Mouse (Mus musculus) layer of hippocampus, adult 9-10 months (tissue): ENCODE data around the gene Pold4.

Experiments
- DNase-seq: peaks from one replicate; pipeline ENCODE4 v3.0.0; 2022; ENCODE audit warnings: low spot score

Gene Pold4

DNA sequence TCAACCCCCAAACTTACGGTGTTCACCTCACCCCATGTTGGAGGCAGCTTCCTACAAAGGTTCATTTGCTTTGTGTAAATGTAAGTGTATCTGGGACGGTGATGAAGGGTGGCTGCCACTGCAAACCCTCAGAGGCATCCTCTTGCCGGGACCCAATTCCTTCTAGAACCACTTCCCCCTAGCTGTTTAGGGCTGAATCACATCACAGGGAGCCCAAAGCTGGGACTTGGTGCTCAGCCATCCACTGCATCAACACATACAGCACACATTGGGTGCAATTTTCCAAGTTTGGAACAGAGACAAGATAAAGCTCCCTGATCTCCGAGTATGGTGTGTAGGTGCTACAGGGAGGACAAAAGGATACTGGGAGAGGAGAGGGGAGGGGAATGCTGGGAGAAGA is 26.8 kb upstream of the Pold4 start:
- DNase-seq: no peak

DNA sequence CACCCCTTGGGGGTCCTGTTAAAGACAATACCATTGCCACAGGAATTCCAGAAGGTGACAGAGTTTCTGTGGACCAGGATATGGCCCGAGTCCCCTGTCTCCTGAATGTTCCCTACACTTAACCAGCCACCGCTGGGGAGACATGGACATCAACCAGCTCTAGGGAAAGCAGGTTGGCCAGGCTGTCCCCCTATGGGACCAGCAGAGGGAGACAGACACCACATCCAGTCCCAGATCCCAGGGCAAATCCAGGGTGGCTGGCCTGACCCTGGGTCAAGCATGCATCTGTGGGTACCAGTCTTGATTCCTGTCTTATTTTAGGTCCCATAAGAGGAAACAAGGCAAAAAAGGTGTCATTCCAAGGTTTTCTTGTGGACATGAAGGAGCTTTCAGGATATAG is 24.7 kb upstream of the Pold4 start:
- DNase-seq: no peak

- DNase-seq: no peak
These were observed 23.1 kb upstream of the Pold4 start for GRCm38 (mm10) chr19:4208563-4208962.

DNA sequence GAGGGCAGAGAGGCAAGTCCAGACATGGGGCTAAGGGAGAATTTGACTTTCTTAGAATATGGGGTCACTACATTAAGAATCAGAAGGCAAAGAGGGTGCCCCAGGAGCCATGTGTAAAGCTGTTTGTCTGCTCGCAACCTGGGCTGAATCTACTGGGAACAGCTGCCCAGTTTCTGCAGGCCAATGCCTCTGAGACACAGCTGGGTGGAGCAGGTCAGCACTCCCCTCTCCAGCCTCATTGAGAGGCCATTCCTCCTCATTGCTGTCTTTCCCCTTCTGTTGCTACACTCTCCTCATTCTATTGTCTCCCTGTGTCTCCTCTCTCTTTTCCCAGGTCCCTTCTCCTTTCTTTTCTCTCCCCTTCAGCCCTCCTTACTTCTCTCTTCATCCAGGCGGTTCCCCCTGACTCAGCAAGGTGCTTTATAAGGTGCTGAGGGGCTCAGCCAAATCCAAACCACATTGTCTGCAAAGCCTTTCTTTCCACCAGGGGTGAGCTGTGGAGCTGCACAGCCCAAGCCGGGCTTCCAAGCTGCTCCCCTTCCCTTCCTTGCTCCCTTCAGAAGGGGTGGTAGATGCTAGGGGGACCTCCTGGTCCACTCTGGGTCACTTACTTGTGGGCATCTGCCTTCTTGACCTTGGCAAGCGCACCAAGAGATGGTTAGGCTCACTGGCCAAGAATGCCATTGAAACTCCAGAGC is 19.7 kb upstream of the Pold4 start:
- DNase-seq: no peak

GRCm38 (mm10) chr19:4213524-4213974 is 18.1 kb upstream of the Pold4 start:
- DNase-seq: no peak

- DNase-seq: no peak
These were observed 17.5 kb upstream of the Pold4 start, which contains the start of the genes Clcf1 and AC109138.7 for GRCm38 (mm10) chr19:4214071-4214770. Clcf1 (plus strand) TSS chr19:4214238. AC109138.7 (plus strand) TSS chr19:4214357.

DNA sequence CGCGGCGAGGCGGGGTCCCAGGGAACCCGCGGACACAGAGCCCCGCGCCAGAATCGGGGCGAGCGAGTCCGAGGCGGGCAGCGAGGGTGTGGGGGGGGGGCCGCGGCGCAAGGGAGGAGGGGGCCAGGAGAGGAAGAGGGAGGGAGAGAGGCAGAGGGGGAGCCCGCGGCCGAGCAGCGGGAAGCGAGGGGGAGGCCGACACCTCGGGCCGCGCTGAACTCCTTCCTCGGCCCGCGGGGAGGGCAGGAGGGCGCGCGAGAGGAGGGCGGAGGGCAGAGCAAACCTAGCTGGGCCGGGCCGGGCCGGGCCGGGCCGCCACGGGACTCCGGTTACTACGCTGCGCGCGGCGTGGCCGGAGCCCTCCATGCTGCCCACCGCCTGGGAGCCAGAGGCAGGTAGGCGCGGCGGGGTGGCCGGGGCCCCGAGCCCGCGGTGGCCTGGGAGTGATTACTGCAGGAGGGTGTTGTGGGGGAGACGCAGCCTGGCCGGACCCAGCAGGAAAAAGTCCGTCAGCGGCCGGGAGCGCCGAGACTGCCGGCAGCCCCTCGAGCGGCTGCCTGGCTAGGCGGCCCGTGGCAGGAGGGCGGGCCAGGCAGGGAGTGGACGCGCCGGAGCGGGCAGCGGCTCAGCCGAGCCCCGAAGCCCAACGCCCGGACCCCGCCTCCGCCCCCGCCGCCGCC is 16.8 kb upstream of the Pold4 start:
- DNase-seq: no peak

DNA sequence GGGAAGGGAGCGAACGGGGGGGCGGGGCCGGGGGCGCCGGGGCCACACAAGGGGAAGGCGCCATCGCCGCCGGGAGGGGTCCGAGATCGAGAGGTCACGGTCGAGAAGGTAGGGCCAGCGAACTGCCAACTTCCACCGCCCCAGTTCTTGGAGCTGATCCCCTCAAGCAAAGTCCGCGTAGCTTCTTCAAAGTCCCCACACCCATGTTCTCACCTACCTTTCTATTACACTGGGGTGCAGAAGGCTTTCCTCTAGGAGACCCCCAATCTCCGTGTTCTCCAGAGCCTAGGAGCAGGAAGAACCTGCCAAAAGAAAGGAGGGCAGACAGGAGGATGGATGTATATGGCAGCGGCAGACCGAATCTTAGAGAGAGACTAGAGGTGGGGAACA is 16.3 kb upstream of the Pold4 start:
- DNase-seq: no peak

GRCm38 (mm10) chr19:4216041-4216685 is 15.5 kb upstream of the Pold4 start:
- no peak for DNase-seq

DNA sequence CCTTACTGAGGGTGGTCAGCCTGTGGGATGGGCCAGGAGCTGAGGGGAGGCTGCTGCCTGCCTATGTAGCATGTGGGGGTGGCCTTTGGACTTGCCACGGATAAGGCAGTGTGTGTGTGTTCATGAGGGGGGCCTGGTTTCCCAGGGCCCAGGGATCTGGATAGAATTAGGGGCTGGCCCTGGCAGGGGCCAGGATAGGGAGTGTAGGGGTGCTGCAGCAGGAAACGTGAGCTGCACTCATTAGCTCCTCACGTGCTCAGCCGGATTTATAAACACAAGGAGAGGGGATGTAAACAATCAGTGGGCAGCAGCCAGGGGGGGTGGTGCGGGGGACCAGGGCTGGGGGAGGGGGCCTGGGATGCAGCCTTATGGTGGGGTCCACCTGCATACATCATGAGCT is 14.6 kb upstream of the Pold4 start:
- DNase-seq: no peak

GRCm38 (mm10) chr19:4217855-4218254 is 13.8 kb upstream of the Pold4 start:
- no peak for DNase-seq

GRCm38 (mm10) chr19:4218293-4218692 is 13.4 kb upstream of the Pold4 start:
- DNase-seq: no peak

- DNase-seq: no peak
These were observed 12.9 kb upstream of the Pold4 start for GRCm38 (mm10) chr19:4218784-4219183.

DNA sequence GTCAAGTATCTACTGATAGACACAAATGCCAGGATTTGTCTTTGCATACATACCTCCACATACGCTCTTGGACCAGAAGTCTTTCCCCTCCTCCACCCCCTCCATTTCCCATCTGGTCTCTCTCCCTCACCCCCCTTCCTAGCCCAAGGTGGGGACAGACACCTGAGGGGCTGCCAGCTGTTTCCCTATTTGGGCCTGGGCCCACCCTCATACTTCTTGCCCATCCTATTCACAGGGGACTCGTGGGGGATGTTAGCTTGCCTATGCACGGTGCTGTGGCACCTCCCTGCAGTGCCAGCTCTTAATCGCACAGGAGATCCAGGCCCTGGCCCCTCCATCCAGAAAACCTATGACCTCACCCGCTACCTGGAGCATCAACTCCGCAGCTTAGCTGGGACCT is 11.8 kb upstream of the Pold4 start:
- DNase-seq: no peak

GRCm38 (mm10) chr19:4220416-4220815 is 11.3 kb upstream of the Pold4 start:
- no peak for DNase-seq

DNA sequence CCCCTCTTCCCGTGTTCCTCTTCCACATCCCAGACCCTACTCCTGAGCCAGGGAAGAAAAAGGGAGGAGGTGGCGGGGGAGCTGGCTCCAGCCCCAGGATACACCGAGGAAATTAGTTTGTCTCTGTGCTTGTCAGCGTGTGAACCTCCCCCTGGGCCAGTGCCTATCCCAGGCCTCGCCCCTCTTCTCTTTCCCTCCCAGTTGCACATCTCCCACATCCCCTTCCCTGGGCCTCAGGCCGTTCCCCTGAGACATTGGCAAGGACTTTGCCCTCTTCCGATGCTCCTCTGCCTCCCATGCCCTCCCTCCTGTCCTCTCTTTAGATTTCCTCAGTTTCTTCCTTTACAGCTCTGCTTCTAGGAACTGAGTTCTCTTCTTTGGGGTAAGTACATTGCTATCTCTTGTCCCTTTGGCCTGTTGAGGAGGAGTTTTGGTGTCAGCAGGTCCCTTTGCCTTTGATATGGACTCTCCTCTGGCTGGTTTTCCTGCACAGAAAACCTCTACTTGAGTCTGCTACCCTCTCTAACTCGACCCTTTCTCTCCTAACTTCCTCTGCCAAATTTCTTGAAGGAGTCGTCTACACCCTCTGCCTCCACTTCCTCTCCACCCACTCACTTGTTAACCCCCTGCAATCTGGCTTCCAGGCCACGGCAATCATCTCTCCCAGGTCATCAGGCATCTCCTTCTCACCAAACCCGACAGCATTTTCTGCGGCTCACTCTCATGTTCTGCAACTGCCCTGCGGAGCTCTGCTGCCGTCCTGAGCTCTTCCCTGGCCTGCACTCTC is 10.5 kb upstream of the Pold4 start:
- no peak for DNase-seq

- DNase-seq: no peak
These were observed 9.5 kb upstream of the Pold4 start for GRCm38 (mm10) chr19:4222165-4222564.

GRCm38 (mm10) chr19:4226779-4227178 is 4.9 kb upstream of the Pold4 start:
- DNase-seq: no peak

GRCm38 (mm10) chr19:4227446-4227845 is 4.3 kb upstream of the Pold4 start:
- DNase-seq: no peak

DNA sequence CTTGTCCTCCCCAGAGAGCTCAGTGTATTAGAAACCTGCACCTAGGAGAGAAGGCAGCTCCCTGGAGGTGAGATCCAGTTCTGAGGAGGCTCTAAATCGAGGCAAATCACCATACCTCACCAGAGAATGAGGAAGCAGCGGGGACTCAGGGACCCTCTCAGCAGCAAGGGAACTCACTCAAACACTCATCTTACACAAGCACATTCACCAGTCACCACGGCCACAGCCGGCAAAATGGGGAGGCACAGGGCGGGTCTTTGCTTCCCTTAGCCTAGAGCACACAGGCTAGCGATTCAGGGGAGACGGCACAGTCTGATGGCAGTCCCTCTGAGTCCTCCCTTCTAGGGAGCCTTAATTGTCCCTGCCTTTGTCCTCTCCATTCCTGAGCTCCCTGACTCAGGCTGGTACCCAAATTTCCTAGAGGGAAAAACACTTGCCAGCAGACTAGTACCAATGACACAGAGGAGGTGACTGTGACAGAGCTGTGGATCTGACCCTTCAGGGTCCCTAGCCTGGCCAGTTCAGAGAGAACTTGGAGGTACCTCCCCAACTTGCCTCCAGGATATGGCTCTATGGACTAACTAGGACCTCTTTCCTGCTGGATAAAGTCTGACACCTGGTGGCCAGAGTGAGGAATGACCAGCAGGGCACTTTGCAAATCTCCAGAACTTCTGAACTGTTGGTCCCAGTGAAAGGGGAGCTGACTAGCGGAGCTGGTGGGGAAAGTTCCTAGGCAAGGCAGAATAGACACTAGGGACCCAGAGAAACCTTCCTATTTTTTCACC is 3.6 kb upstream of the Pold4 start:
- DNase-seq: no peak

- DNase-seq: no peak
These were observed 2.8 kb upstream of the Pold4 start for GRCm38 (mm10) chr19:4228891-4229290.
